Mouse (Mus musculus) spleen, adult 2 months (tissue): ENCODE measurements around the gene Fbxo31.

ENCODE experiments used
- CTCF ChIP-seq: fragments of 200-500 bp; IDR thresholded peaks from 2 replicates; pipeline ENCODE4 v1.5.1; 2011; ENCODE audit warnings: mild to moderate bottlenecking, inconsistent platforms; ENCODE audit not compliant: insufficient read depth, insufficient read length, insufficient replicate concordance; ENCODE audit errors: extremely low read depth
- POLR2A ChIP-seq: fragments of 200-500 bp; IDR thresholded peaks from 2 replicates; pipeline ENCODE4 v1.6.1; 2011; ENCODE audit warnings: low read depth, low read length, inconsistent platforms

GRCm38 (mm10) chr8:121511751-121512150 is 66.9 kb downstream of the Fbxo31 start:
- no peak for TF ChIP-seq POLR2A
- TF ChIP-seq CTCF: no peak
